Mouse (Mus musculus) heart, adult 2 months (tissue): ENCODE measurements around the gene Zfp970.
"Not testable (repeated sequence)": the region's sequence is repeated elsewhere in the genome, so short reads cannot be mapped to it uniquely, and the experiment has no call there.

Experiments used
- CTCF ChIP-seq: fragments of 200-600 bp; IDR thresholded peaks from 2 replicates; pipeline ENCODE4 v1.8.1; 2022; ENCODE audit warnings: antibody characterized with exemption, mild to moderate bottlenecking, moderate library complexity
- EP300 ChIP-seq: fragments of 200-500 bp; IDR thresholded peaks from 2 replicates; pipeline ENCODE4 v1.6.1; 2011; ENCODE audit warnings: low read depth, low read length, control low read depth; ENCODE audit not compliant: insufficient read depth
- POLR2A ChIP-seq: fragments of 200-500 bp; IDR thresholded peaks from 2 replicates; pipeline ENCODE4 v1.6.1; 2011; ENCODE audit warnings: mild to moderate bottlenecking, low read depth, low read length, control low read depth; ENCODE audit not compliant: insufficient read depth

- not testable (repeated sequence) for TF ChIP-seq CTCF, POLR2A, EP300
These were observed 17.4 kb downstream of the Zfp970 start for GRCm38 (mm10) chr2:177481971-177482370.
